Mouse (Mus musculus): ENCODE data around the gene Fndc5. TPM values are rescaled to one million over a fixed set of nuclear protein-coding genes. Genes with fewer than 3 reads are reported as not detected.

Fndc5 gene
- polyA plus RNA-seq, 1 experiment from 2014 or later, result 5.9 TPM

DNA sequence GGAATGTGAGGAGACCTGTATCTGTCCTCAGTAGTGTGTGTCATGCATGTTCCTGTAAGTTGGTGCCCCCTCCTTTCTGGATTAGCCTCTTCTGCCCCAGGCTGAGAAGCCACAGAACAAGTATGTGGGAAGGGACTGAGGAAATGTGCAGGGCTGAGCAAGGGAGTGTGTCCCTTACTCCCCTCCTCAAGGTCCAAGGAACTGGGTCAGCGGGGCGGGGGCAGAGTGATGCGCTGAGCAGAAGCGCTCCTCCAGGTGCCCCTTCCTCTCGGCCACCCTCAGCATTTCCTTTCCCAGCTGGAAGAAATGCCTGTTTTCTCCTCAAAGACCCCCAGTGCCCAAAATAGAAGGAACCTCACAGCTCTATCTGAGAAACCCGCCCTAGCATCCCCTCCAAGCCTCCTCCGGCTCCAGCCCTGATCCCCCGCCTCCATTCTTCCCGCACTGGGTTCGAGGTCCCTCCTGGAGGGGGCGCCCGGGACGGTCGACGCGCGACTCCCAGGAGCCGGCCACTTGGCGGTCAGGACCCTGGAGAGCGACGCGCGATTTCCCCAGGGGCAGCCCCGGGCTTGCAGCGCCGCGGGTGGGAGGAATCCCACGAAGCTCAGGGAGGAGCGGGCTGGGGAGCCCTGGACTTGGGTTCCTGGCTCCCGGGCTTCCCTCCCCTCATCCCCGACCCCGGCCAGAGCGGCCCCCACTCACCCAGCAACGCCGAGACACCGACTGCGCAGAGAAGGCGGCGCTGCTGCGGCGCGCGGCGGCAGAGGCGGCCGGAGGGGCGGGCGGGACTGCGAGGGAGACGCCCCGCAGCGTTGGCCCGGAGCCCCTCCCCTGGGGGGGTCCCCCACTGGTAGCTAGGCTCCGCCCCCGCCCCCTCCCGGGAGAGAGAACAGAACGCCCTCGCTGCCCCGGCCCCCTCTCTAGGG lies 16.0 kb upstream of the Fndc5 start:
- H3K36me3 ChIP-seq (ENCODE audit: control insufficient read depth, insufficient read depth, low read length), result no peaks in the 10 kb centered on the region
- H3K9ac ChIP-seq (ENCODE audit: low read depth, low read length), result peak overlapping the region; percentile 85
- H3K9me3 ChIP-seq (replicated peaks; ENCODE audit: control insufficient read depth, low read length, poor library complexity, severe bottlenecking), result no peaks in the 10 kb centered on the region
- under 1% methylated on average over 50 of the region's 59 CpGs for WGBS
- peak overlapping the region; percentile 8; the same call in 1 of the 2 replicates for H3K27ac ChIP-seq (ENCODE audit: low read length)
- ATAC-seq, result peak; percentile 41
- peaks cover 12% of the 10 kb centered on the region for H3K27me3 ChIP-seq (ENCODE audit: control insufficient read depth, insufficient read depth, low read depth, low read length)
- H3K4me3 ChIP-seq (ENCODE audit: low read depth, low read length), result peak overlapping the region; percentile 47
- H3K4me1 ChIP-seq (ENCODE audit: control insufficient read depth, insufficient read depth, low read length), result peaks cover 22% of the 10 kb centered on the region
- H3K4me2 ChIP-seq (ENCODE audit: low read length), result peak overlapping the region; percentile 94

DNA sequence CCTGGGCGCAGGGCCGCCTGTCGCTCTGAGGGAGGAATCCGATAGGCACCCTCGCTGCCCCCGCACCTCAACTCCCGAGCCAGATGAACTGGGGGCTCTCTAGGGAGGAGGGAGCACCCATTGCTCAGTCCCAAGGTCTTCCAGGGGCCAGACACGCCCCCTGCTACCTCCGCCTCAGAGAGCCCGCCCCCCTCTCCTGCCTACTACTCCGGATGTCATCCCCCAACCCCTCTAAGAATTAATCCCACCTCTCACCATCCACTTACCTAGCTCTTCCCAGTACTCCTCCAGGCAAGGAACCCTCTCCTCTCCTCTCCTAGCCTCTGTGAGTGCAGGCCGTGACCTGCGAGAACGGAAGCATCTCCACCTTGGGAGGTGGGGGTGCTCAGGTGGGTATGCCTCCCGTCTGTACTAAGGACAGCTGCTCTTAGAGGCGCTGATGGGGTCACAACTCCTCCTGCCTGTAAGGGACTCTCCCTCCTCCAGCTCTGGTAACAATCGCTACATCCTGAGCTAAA lies 15.2 kb upstream of the Fndc5 start, which contains the start of gene Hpca:
Gene Hpca, minus strand, starts transcription at position 468 of the 518 bp plus-strand sequence.
- under 1% methylated on average over 16 of the region's 17 CpGs for WGBS
- Histone ChIP-seq H3K4me2 (ENCODE audit: low read length) (peak within 1 kb of the TSS; percentile 94), H3K27ac (ENCODE audit: low read length) (peak within 1 kb of the TSS; percentile 45; the same call in 1 of the 2 replicates), H3K9me3 (replicated peaks; ENCODE audit: control insufficient read depth, low read length, poor library complexity, severe bottlenecking) (no peaks in the 10 kb centered on the region), H3K4me3 (ENCODE audit: low read depth, low read length) (peak within 1 kb of the TSS; percentile 47), H3K27me3 (ENCODE audit: control insufficient read depth, insufficient read depth, low read depth, low read length) (peaks cover 12% of the 10 kb centered on the region), H3K4me1 (ENCODE audit: control insufficient read depth, insufficient read depth, low read length) (peaks cover 25% of the 10 kb centered on the region), H3K9ac (ENCODE audit: low read depth, low read length) (peak within 1 kb of the TSS; percentile 85), H3K36me3 (ENCODE audit: control insufficient read depth, insufficient read depth, low read length) (no peaks in the 10 kb centered on the region)
- peak; percentile 50; the same call in 1 of the 2 replicates for ATAC-seq

DNA sequence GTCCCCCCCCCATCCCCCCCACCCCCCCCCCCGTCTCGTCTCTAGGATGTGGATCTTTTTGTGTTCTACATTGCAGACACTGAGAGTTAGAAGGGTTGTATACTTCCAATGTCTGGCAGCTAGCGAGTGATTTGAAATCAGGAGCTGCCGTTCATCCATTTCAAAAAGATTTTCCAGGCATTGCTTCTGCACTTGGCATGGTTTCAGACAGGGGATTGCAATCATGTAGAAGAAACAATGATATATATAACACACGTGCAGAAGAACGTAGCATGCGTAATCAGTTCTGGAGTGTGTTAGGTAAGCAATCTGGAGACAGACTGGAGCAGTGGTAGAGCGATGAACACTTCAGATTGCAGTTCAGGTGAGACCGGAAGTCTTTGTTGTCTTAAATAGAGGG lies 14.7 kb upstream of the Fndc5 start:
- Histone ChIP-seq H3K36me3 (ENCODE audit: control insufficient read depth, insufficient read depth, low read length) (no peaks in the 10 kb centered on the region), H3K27me3 (ENCODE audit: control insufficient read depth, insufficient read depth, low read depth, low read length) (peaks cover 12% of the 10 kb centered on the region), H3K9ac (ENCODE audit: low read depth, low read length) (no peak overlapping the region), H3K4me1 (ENCODE audit: control insufficient read depth, insufficient read depth, low read length) (peaks cover 25% of the 10 kb centered on the region), H3K4me2 (ENCODE audit: low read length) (peak overlapping the region; percentile 94), H3K9me3 (replicated peaks; ENCODE audit: control insufficient read depth, low read length, poor library complexity, severe bottlenecking) (no peaks in the 10 kb centered on the region), H3K27ac (ENCODE audit: low read length) (no peak overlapping the region; the same call in 1 of the 2 replicates), H3K4me3 (ENCODE audit: low read depth, low read length) (no peak overlapping the region; the same call in 1 of the 2 replicates)
- 31% methylated on average over 9 of the region's 9 CpGs for WGBS
- no peak for ATAC-seq

DNA sequence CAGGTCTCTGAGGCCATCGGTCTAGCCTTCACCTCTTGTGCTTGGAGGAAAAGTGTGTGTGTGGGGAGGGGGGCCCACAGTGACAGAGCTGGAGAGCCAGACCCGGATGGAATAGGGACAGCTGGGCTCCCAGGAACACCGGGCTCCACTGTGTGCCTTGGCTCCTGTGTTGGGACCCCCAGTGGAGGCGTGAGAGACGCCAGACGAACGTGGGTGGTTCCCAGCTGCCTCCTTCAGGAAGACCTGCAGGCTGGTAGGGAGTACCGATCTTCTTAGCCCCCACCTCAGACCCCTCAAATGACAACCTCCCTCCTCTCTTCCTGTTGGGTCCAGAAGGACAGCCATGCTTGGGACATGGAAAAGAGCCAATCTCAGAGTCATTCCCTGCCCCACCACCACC lies 14.1 kb upstream of the Fndc5 start:
- no peak overlapping the region for H3K4me3 ChIP-seq (ENCODE audit: low read depth, low read length)
- 42% methylated on average over 8 of the region's 8 CpGs for WGBS
- H3K4me2 ChIP-seq (ENCODE audit: low read length), result no peak overlapping the region
- peaks cover 25% of the 10 kb centered on the region for H3K4me1 ChIP-seq (ENCODE audit: control insufficient read depth, insufficient read depth, low read length)
- H3K27me3 ChIP-seq (ENCODE audit: control insufficient read depth, insufficient read depth, low read depth, low read length), result peaks cover 12% of the 10 kb centered on the region
- no peak overlapping the region for H3K9ac ChIP-seq (ENCODE audit: low read depth, low read length)
- H3K36me3 ChIP-seq (ENCODE audit: control insufficient read depth, insufficient read depth, low read length), result no peaks in the 10 kb centered on the region
- no peak overlapping the region for H3K27ac ChIP-seq (ENCODE audit: low read length)
- no peak for ATAC-seq
- no peaks in the 10 kb centered on the region for H3K9me3 ChIP-seq (replicated peaks; ENCODE audit: control insufficient read depth, low read length, poor library complexity, severe bottlenecking)

DNA sequence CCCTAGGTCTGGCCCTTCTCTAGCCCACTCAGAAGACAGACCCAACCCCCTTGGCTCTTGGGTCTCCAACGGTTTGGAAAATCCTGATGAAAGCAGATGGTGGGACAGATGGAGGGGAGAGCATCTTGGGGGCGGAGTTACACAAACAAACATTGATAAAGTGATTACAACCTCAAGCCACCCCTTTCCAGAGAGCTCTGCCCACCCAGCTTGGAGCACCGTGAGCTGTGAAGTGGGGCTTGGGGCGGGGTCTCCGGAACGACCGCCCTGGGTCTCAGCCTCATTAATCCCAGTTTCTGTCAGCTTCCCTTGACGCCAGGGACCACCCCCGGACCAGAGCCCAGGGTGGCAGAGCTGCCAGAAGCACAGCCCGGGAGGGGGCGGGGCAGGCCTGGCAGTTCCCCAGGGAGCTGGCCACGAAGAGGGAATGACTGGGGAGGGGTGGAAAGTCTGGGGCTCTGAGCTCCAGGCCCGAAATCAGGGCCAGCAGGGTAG lies 12.1 kb upstream of the Fndc5 start:
- Histone ChIP-seq H3K27me3 (ENCODE audit: control insufficient read depth, insufficient read depth, low read depth, low read length) (peaks cover 5% of the 10 kb centered on the region), H3K36me3 (ENCODE audit: control insufficient read depth, insufficient read depth, low read length) (no peaks in the 10 kb centered on the region), H3K4me1 (ENCODE audit: control insufficient read depth, insufficient read depth, low read length) (peaks cover 40% of the 10 kb centered on the region), H3K9me3 (replicated peaks; ENCODE audit: control insufficient read depth, low read length, poor library complexity, severe bottlenecking) (no peaks in the 10 kb centered on the region), H3K9ac (ENCODE audit: low read depth, low read length) (peak overlapping the region; percentile 4; the same call in 1 of the 2 replicates), H3K27ac (ENCODE audit: low read length) (no peak overlapping the region), H3K4me2 (ENCODE audit: low read length) (peak overlapping the region; percentile 22; the same call in 1 of the 2 replicates), H3K4me3 (ENCODE audit: low read depth, low read length) (peak overlapping the region; percentile 8; the same call in 1 of the 2 replicates)
- no peak for ATAC-seq
- 4% methylated on average over 12 of the region's 13 CpGs for WGBS

DNA sequence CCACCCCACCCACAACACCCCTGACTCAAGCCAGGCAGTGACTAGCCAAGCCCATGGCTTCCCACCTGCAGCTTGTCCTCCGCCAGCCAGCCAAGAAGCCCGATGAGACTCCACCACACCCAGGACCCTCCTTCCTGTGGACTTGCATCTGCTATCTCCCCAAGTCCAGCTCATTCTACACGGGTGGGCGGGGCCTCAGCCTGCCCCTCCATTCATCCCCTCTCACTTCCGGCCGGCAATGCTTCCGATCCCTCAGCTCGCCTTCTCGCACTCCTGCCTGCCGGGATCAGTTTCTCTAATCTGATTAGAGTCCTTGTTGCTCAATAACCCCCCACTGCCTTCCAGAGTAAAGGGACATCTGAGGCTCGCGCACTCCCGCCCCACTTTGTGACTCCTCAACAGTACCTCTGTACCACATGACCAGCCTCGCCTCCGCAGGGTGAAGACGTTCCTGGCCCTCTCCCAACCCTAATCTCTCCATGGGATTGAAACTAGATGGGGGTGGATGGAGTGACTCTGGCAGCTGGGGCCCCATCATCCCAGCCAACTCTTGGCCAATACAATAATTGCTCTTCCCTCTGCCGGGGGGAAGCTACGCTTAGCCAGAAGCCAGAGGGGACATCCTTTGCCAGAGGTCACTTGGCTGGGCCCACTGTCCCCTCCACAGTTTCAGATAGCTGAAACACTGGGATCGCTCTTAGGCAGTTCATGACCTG lies 10.9 kb upstream of the Fndc5 start:
- peaks cover 42% of the 10 kb centered on the region for H3K4me1 ChIP-seq (ENCODE audit: control insufficient read depth, insufficient read depth, low read length)
- H3K27me3 ChIP-seq (ENCODE audit: control insufficient read depth, insufficient read depth, low read depth, low read length), result peaks cover 2% of the 10 kb centered on the region; the same call in 1 of the 2 replicates
- H3K9ac ChIP-seq (ENCODE audit: low read depth, low read length), result no peak overlapping the region; the same call in 1 of the 2 replicates
- no peak overlapping the region for H3K27ac ChIP-seq (ENCODE audit: low read length)
- H3K4me2 ChIP-seq (ENCODE audit: low read length), result peak overlapping the region; percentile 45
- H3K36me3 ChIP-seq (ENCODE audit: control insufficient read depth, insufficient read depth, low read length), result no peaks in the 10 kb centered on the region
- H3K9me3 ChIP-seq (replicated peaks; ENCODE audit: control insufficient read depth, low read length, poor library complexity, severe bottlenecking), result no peaks in the 10 kb centered on the region
- no peak for ATAC-seq
- 10% methylated on average over 19 of the region's 19 CpGs for WGBS
- H3K4me3 ChIP-seq (ENCODE audit: low read depth, low read length), result peak overlapping the region; percentile 18

DNA sequence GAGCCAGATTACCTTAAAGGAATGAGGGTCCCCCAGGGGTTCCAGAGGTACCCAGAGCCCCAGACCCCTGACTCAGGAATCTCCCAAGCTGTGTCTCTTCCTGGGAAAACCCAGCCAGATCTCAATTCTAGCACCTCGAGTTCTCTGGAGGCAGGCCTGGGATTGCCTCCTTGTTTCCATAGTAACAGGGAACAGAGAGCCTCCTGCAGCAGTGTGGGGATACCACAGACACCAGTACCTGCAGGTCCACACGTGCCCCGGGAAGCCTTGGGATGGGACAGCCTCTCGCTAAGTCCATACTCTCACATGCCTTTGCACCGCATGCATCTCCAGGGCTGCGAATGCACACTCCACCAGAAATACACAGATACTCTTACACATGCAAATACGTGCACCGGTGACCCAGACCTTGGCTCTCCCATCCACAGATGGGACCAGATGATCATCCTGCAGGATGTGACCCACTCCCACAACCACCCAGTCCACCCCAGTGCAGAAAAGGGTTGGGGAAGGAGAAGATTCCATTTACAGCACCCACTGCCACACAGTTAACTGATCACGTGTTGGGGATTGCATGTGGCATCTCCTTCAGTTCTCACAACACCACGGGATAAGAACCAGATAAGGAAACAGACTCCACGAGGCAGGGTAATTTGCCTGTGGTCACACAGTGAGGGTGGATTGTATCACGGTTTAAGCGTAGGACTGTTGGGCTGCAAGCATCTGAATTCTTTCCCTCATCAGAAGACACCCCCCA lies 8.0 kb upstream of the Fndc5 start:
- no peak overlapping the region for H3K4me3 ChIP-seq (ENCODE audit: low read depth, low read length)
- no peak overlapping the region for H3K9ac ChIP-seq (ENCODE audit: low read depth, low read length)
- no peaks in the 10 kb centered on the region for H3K27me3 ChIP-seq (ENCODE audit: control insufficient read depth, insufficient read depth, low read depth, low read length)
- ATAC-seq, result peak; percentile 52
- 57% methylated on average over 13 of the region's 13 CpGs for WGBS
- H3K9me3 ChIP-seq (replicated peaks; ENCODE audit: control insufficient read depth, low read length, poor library complexity, severe bottlenecking), result no peaks in the 10 kb centered on the region
- no peaks in the 10 kb centered on the region for H3K36me3 ChIP-seq (ENCODE audit: control insufficient read depth, insufficient read depth, low read length)
- no peak overlapping the region for H3K27ac ChIP-seq (ENCODE audit: low read length)
- peaks cover 31% of the 10 kb centered on the region for H3K4me1 ChIP-seq (ENCODE audit: control insufficient read depth, insufficient read depth, low read length)
- H3K4me2 ChIP-seq (ENCODE audit: low read length), result no peak overlapping the region

DNA sequence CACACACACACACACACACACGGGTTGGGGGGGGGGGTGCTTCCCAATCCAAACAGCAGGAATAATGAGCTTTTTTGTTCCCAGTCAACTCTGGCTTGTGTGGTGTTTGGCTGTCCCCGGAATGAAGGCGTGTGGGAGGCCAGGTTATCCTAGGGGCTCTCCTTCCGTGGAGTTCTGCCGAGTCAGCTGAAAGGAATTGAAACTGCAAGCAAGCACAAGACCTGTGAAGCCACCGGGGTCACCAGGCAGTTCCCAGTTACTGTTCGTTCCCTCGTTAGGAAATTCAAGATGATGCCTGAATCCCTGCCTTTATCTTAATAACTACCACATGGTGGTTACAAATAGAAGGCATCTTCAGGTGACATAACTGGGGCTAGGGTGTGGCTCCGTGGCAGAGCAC lies 7.4 kb upstream of the Fndc5 start:
- no peak overlapping the region for H3K4me2 ChIP-seq (ENCODE audit: low read length)
- H3K36me3 ChIP-seq (ENCODE audit: control insufficient read depth, insufficient read depth, low read length), result no peaks in the 10 kb centered on the region
- H3K4me3 ChIP-seq (ENCODE audit: low read depth, low read length), result no peak overlapping the region
- H3K4me1 ChIP-seq (ENCODE audit: control insufficient read depth, insufficient read depth, low read length), result peaks cover 31% of the 10 kb centered on the region
- H3K9ac ChIP-seq (ENCODE audit: low read depth, low read length), result no peak overlapping the region
- WGBS, result 52% methylated on average over 9 of the region's 9 CpGs
- ATAC-seq, result no peak
- H3K27me3 ChIP-seq (ENCODE audit: control insufficient read depth, insufficient read depth, low read depth, low read length), result no peaks in the 10 kb centered on the region
- H3K27ac ChIP-seq (ENCODE audit: low read length), result no peak overlapping the region
- no peaks in the 10 kb centered on the region for H3K9me3 ChIP-seq (replicated peaks; ENCODE audit: control insufficient read depth, low read length, poor library complexity, severe bottlenecking)

Measured in midbrain, embryonic 16.5 days (tissue).